Mouse (Mus musculus): Measurements from ENCODE around the gene Gsc. TPM values are rescaled to one million over a fixed set of nuclear protein-coding genes. Genes with fewer than 3 reads are reported as not detected.
A peak's percentile ranks its signal among the peaks of the same experiment; 100 is the strongest.

Gene Gsc
- polyA plus RNA-seq, 1 experiment from 2014 or later = 0.38 TPM

GRCm38 (mm10) chr12:104477066-104477465, 3.9 kb upstream of the Gsc start:
- H3K9ac ChIP-seq (ENCODE audit: low read length) = no peak overlapping the region
- 1% methylated on average over 12 of the region's 12 CpGs for WGBS
- no peak overlapping the region for H3K4me2 ChIP-seq (ENCODE audit: low read length)
- DNase-seq (ENCODE audit: low spot score) = peak; percentile 68
- H3K36me3 ChIP-seq (ENCODE audit: control insufficient read depth, insufficient read depth, low read length) = no peaks in the 10 kb centered on the region
- H3K4me1 ChIP-seq (replicated peaks; ENCODE audit: control insufficient read depth, insufficient read depth, low read length) = peaks cover 3% of the 10 kb centered on the region
- H3K27me3 ChIP-seq (replicated peaks; ENCODE audit: control insufficient read depth, insufficient read depth, low read length) = peaks cover 86% of the 10 kb centered on the region
- ATAC-seq (replicated peaks; ENCODE audit: low FRiP score, low TSS enrichment, low read depth) = no peak
- H3K27ac ChIP-seq (ENCODE audit: low read depth) = no peak overlapping the region
- H3K4me3 ChIP-seq (ENCODE audit: low read depth, low read length) = no peak overlapping the region
- H3K9me3 ChIP-seq (ENCODE audit: control insufficient read depth, low read length) = no peaks in the 10 kb centered on the region

GRCm38 (mm10) chr12:104475946-104476345, 2.8 kb upstream of the Gsc start:
- H3K27ac ChIP-seq (ENCODE audit: low read depth) = no peak overlapping the region
- H3K4me2 ChIP-seq (ENCODE audit: low read length) = no peak overlapping the region
- H3K4me1 ChIP-seq (replicated peaks; ENCODE audit: control insufficient read depth, insufficient read depth, low read length) = peaks cover 9% of the 10 kb centered on the region
- ATAC-seq (replicated peaks; ENCODE audit: low FRiP score, low TSS enrichment, low read depth) = no peak
- H3K4me3 ChIP-seq (ENCODE audit: low read depth, low read length) = no peak overlapping the region
- H3K9me3 ChIP-seq (ENCODE audit: control insufficient read depth, low read length) = no peaks in the 10 kb centered on the region
- H3K36me3 ChIP-seq (ENCODE audit: control insufficient read depth, insufficient read depth, low read length) = no peaks in the 10 kb centered on the region
- H3K27me3 ChIP-seq (replicated peaks; ENCODE audit: control insufficient read depth, insufficient read depth, low read length) = peaks cover 97% of the 10 kb centered on the region
- 3% methylated on average over 21 of the region's 21 CpGs for WGBS
- DNase-seq (ENCODE audit: low spot score) = peak; percentile 79
- H3K9ac ChIP-seq (ENCODE audit: low read length) = no peak overlapping the region

GRCm38 (mm10) chr12:104474881-104475740, 2.0 kb upstream of the Gsc start:
- no peak for ATAC-seq (replicated peaks; ENCODE audit: low FRiP score, low TSS enrichment, low read depth)
- peak; percentile 83 for DNase-seq (ENCODE audit: low spot score)
- WGBS = 6% methylated on average over 22 of the region's 22 CpGs

GRCm38 (mm10) chr12:104474191-104474871, 1.2 kb upstream of the Gsc start:
- peak; percentile 84 for DNase-seq (ENCODE audit: low spot score)
- Histone ChIP-seq H3K4me2 (ENCODE audit: low read length) (no peak overlapping the region), H3K9me3 (ENCODE audit: control insufficient read depth, low read length) (no peaks in the 10 kb centered on the region), H3K4me3 (ENCODE audit: low read depth, low read length) (no peak overlapping the region), H3K4me1 (replicated peaks; ENCODE audit: control insufficient read depth, insufficient read depth, low read length) (peaks cover 9% of the 10 kb centered on the region), H3K36me3 (ENCODE audit: control insufficient read depth, insufficient read depth, low read length) (no peaks in the 10 kb centered on the region), H3K27me3 (replicated peaks; ENCODE audit: control insufficient read depth, insufficient read depth, low read length) (peaks cover 100% of the 10 kb centered on the region), H3K27ac (ENCODE audit: low read depth) (no peak overlapping the region), H3K9ac (ENCODE audit: low read length) (no peak overlapping the region)
- WGBS = 1% methylated on average over 42 of the region's 42 CpGs
- ATAC-seq (replicated peaks; ENCODE audit: low FRiP score, low TSS enrichment, low read depth) = no peak

More at GRCm38 (mm10) chr12:104474881-104475740, 2.0 kb upstream of the Gsc start:
- H3K9ac ChIP-seq (ENCODE audit: low read length) = no peak overlapping the region
- H3K27me3 ChIP-seq (replicated peaks; ENCODE audit: control insufficient read depth, insufficient read depth, low read length) = peaks cover 100% of the 10 kb centered on the region
- no peaks in the 10 kb centered on the region for H3K9me3 ChIP-seq (ENCODE audit: control insufficient read depth, low read length)
- no peaks in the 10 kb centered on the region for H3K36me3 ChIP-seq (ENCODE audit: control insufficient read depth, insufficient read depth, low read length)
- H3K27ac ChIP-seq (ENCODE audit: low read depth) = no peak overlapping the region
- H3K4me1 ChIP-seq (replicated peaks; ENCODE audit: control insufficient read depth, insufficient read depth, low read length) = peaks cover 9% of the 10 kb centered on the region
- no peak overlapping the region for H3K4me3 ChIP-seq (ENCODE audit: low read depth, low read length)
- no peak overlapping the region for H3K4me2 ChIP-seq (ENCODE audit: low read length)

GRCm38 (mm10) chr12:104473492-104473891, 362 bp upstream of the Gsc start:
- ATAC-seq (replicated peaks; ENCODE audit: low FRiP score, low TSS enrichment, low read depth) (no peak), DNase-seq (ENCODE audit: low spot score) (peak; percentile 72)
- H3K36me3 ChIP-seq (ENCODE audit: control insufficient read depth, insufficient read depth, low read length) = no peaks in the 10 kb centered on the region
- WGBS = 1% methylated on average over 16 of the region's 18 CpGs
- no peak overlapping the region for H3K27ac ChIP-seq (ENCODE audit: low read depth)
- H3K9ac ChIP-seq (ENCODE audit: low read length) = no peak overlapping the region
- H3K4me2 ChIP-seq (ENCODE audit: low read length) = peak overlapping the region; percentile 91
- peaks cover 9% of the 10 kb centered on the region for H3K4me1 ChIP-seq (replicated peaks; ENCODE audit: control insufficient read depth, insufficient read depth, low read length)
- H3K9me3 ChIP-seq (ENCODE audit: control insufficient read depth, low read length) = no peaks in the 10 kb centered on the region
- peak overlapping the region; percentile 51 for H3K4me3 ChIP-seq (ENCODE audit: low read depth, low read length)
- peaks cover 91% of the 10 kb centered on the region for H3K27me3 ChIP-seq (replicated peaks; ENCODE audit: control insufficient read depth, insufficient read depth, low read length)

- Histone ChIP-seq H3K27ac (ENCODE audit: low read depth) (no peak overlapping the region), H3K4me3 (ENCODE audit: low read depth, low read length) (peak overlapping the region; percentile 51; the same call in 1 of the 2 replicates), H3K9ac (ENCODE audit: low read length) (no peak overlapping the region), H3K27me3 (replicated peaks; ENCODE audit: control insufficient read depth, insufficient read depth, low read length) (peaks cover 78% of the 10 kb centered on the region), H3K9me3 (ENCODE audit: control insufficient read depth, low read length) (no peaks in the 10 kb centered on the region), H3K4me2 (ENCODE audit: low read length) (peak overlapping the region; percentile 91), H3K4me1 (replicated peaks; ENCODE audit: control insufficient read depth, insufficient read depth, low read length) (peaks cover 9% of the 10 kb centered on the region), H3K36me3 (ENCODE audit: control insufficient read depth, insufficient read depth, low read length) (no peaks in the 10 kb centered on the region)
- under 1% methylated on average over 25 of the region's 25 CpGs for WGBS
- ATAC-seq (replicated peaks; ENCODE audit: low FRiP score, low TSS enrichment, low read depth) = no peak
- no peak for DNase-seq (ENCODE audit: low spot score)
Observed at GRCm38 (mm10) chr12:104472218-104472525, 958 bp downstream of the Gsc start.

GRCm38 (mm10) chr12:104471351-104472217, 1.5 kb downstream of the Gsc start:
- Histone ChIP-seq H3K36me3 (ENCODE audit: control insufficient read depth, insufficient read depth, low read length) (no peaks in the 10 kb centered on the region), H3K27me3 (replicated peaks; ENCODE audit: control insufficient read depth, insufficient read depth, low read length) (peaks cover 72% of the 10 kb centered on the region), H3K27ac (ENCODE audit: low read depth) (no peak overlapping the region), H3K9ac (ENCODE audit: low read length) (no peak overlapping the region), H3K4me1 (replicated peaks; ENCODE audit: control insufficient read depth, insufficient read depth, low read length) (peaks cover 9% of the 10 kb centered on the region), H3K9me3 (ENCODE audit: control insufficient read depth, low read length) (no peaks in the 10 kb centered on the region), H3K4me3 (ENCODE audit: low read depth, low read length) (peak overlapping the region; percentile 51), H3K4me2 (ENCODE audit: low read length) (peak overlapping the region; percentile 91)
- WGBS = 3% methylated on average over 57 of the region's 57 CpGs
- DNase-seq (ENCODE audit: low spot score) (peak; percentile 79), ATAC-seq (replicated peaks; ENCODE audit: low FRiP score, low TSS enrichment, low read depth) (no peak)

GRCm38 (mm10) chr12:104470646-104471045, 2.5 kb downstream of the Gsc start:
- Histone ChIP-seq H3K9me3 (ENCODE audit: control insufficient read depth, low read length) (no peaks in the 10 kb centered on the region), H3K4me2 (ENCODE audit: low read length) (no peak overlapping the region), H3K27me3 (replicated peaks; ENCODE audit: control insufficient read depth, insufficient read depth, low read length) (peaks cover 63% of the 10 kb centered on the region), H3K36me3 (ENCODE audit: control insufficient read depth, insufficient read depth, low read length) (no peaks in the 10 kb centered on the region), H3K27ac (ENCODE audit: low read depth) (no peak overlapping the region), H3K4me1 (replicated peaks; ENCODE audit: control insufficient read depth, insufficient read depth, low read length) (peaks cover 9% of the 10 kb centered on the region), H3K9ac (ENCODE audit: low read length) (no peak overlapping the region), H3K4me3 (ENCODE audit: low read depth, low read length) (no peak overlapping the region)
- WGBS = 39% methylated on average over 6 of the region's 6 CpGs
- DNase-seq (ENCODE audit: low spot score) (no peak), ATAC-seq (replicated peaks; ENCODE audit: low FRiP score, low TSS enrichment, low read depth) (no peak)

All from intestine, embryonic 14.5 days (tissue).